Mouse (Mus musculus) neural tube, embryonic 12.5 days (tissue): ENCODE measurements at regions not wholly inside any gene's neighbourhood (a gene's known extent, or its start where the extent isn't known, plus 50 kb on each side); places are given as distances from the start of the nearest gene placed in this dataset.
A peak's percentile ranks its signal among the peaks of the same experiment; 100 is the strongest.

Experiments used
- ATAC-seq: fragments of 200-750 bp; cut with Nextera tagmentation; 2 replicates; pipeline ENCODE4 v1.8.0; 2017; ENCODE audit warnings: low read depth, mild to moderate bottlenecking, moderate TSS enrichment, moderate library complexity; ENCODE audit not compliant: low FRiP score
- H3K27ac ChIP-seq: fragments of 300-500 bp; sonication (generic); 2 replicates; pipeline ENCODE4 v1.5.1; 2016
- H3K27me3 ChIP-seq: fragments of 300-500 bp; sonication (generic); replicated peaks from 2 replicates; pipeline ENCODE4 v1.6.1; 2016; ENCODE audit warnings: mild to moderate bottlenecking
- H3K36me3 ChIP-seq: fragments of 300-500 bp; sonication (generic); 2 replicates; pipeline ENCODE4 v1.6.1; 2016; ENCODE audit warnings: mild to moderate bottlenecking
- H3K4me1 ChIP-seq: fragments of 300-500 bp; sonication (generic); 2 replicates; pipeline ENCODE4 v1.6.1; 2016
- H3K4me2 ChIP-seq: fragments of 300-500 bp; sonication (generic); replicated peaks from 2 replicates; pipeline ENCODE4 v1.6.1; 2016; ENCODE audit warnings: mild to moderate bottlenecking
- H3K4me3 ChIP-seq: fragments of 300-500 bp; sonication (generic); 2 replicates; pipeline ENCODE4 v1.5.1; 2016
- H3K9ac ChIP-seq: fragments of 300-500 bp; sonication (generic); 2 replicates; pipeline ENCODE4 v1.6.1; 2016; ENCODE audit warnings: mild to moderate bottlenecking
- H3K9me3 ChIP-seq: fragments of 300-500 bp; sonication (generic); 2 replicates; pipeline ENCODE4 v1.6.1; 2016; ENCODE audit warnings: mild to moderate bottlenecking
- WGBS: fragments of 180-500 bp; shearing (Covaris S2); methylation state at CpG from one replicate; pipeline ENCODE4 v1.1.7; 2016; 5-methylcytosine and 5-hydroxymethylcytosine counted together

DNA sequence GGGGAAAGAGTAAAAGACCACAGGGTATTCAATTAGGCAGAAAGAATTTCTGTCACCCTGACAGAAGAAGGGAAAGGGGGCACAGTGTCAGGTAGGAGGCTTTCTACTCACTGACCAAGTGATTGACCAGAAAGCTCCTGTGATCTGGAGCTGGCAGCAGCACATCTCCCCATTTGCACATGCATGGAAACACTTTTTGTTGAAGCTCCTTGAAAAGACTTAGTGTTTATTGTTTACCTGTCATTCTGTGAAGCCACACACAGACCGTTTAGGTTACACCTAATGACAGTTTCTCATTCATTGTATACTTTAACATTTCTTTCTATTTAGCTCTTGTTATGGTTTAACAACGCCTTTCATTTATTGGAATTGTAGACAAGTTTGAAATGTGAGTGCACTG lies 458.9 kb downstream of the Tmem161b start:
- H3K27ac ChIP-seq: no peak overlapping the region
- no peak overlapping the region for H3K4me3 ChIP-seq
- H3K36me3 ChIP-seq: no peaks in the 10 kb centered on the region
- H3K9me3 ChIP-seq: no peaks in the 10 kb centered on the region
- no peaks in the 10 kb centered on the region for H3K4me1 ChIP-seq
- no peak overlapping the region for H3K4me2 ChIP-seq
- ATAC-seq: no peak
- no peaks in the 10 kb centered on the region for H3K27me3 ChIP-seq
- no peak overlapping the region for H3K9ac ChIP-seq
- whole genome bisulfite sequencing: 51% methylated on average over 2 of the region's 2 CpGs

DNA sequence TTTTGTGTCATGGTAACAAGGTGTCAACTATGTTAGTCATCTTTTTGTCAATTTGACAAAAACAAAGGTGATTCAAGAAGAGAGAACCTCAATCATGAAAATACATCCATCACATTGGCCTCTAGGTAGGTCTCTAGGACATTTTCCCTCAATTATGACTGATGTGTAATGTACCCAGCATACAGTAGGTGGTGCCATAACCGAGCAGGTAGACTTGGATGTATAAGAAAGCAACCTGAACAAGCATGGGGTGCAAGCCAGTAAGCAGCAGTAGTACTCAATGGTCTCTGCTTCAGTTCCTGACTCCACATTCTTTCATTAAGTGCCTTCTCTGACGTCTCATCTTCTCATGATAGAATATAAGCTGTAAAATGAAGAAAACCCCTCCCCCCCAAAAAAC lies 463.8 kb downstream of the Tmem161b start:
- no peak overlapping the region for H3K4me3 ChIP-seq
- no peaks in the 10 kb centered on the region for H3K4me1 ChIP-seq
- 61% methylated on average over 2 of the region's 2 CpGs for WGBS
- no peak overlapping the region for H3K27ac ChIP-seq
- H3K9ac ChIP-seq: no peak overlapping the region
- H3K36me3 ChIP-seq: no peaks in the 10 kb centered on the region
- no peak for ATAC-seq
- H3K9me3 ChIP-seq: no peaks in the 10 kb centered on the region
- H3K27me3 ChIP-seq: no peaks in the 10 kb centered on the region
- no peak overlapping the region for H3K4me2 ChIP-seq

GRCm38 (mm10) chr13:84693462-84693861 lies 471.4 kb downstream of the Tmem161b start:
- Histone ChIP-seq H3K4me3 (no peak overlapping the region), H3K9me3 (no peaks in the 10 kb centered on the region), H3K4me2 (no peak overlapping the region), H3K27me3 (no peaks in the 10 kb centered on the region), H3K27ac (no peak overlapping the region), H3K9ac (no peak overlapping the region), H3K36me3 (no peaks in the 10 kb centered on the region), H3K4me1 (no peaks in the 10 kb centered on the region)
- ATAC-seq: no peak
- 91% methylated on average over 2 of the region's 2 CpGs for WGBS

DNA sequence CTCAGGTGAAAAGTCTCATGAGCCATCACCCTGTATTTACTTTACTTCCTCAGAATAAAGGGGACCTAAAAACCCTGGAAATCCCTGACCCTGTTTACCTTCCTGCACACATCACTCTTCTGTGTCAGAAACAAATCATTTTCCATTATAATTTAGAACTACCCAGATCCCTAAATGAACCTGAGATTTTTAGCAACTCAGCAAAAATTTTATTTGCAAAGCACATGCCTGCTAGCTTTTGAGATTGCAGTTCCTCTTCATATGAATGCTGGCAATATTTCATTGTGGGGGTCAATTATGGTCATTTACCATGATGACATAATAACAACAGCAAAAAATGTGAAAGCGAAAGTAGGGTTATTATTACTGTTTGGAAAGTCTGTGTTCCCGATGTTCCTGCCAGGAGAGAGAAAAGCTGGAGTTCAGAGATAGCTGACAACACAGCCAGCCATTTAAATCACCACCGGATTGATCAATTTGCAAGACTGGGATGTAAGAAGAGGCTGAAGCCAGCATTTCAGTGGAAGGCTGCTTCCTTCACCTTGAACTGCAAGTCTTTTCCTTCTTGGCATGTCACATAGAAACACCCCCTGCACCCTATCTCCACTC lies 476.5 kb downstream of the Tmem161b start:
- WGBS: 58% methylated on average over 3 of the region's 3 CpGs
- ATAC-seq: no peak
- H3K36me3 ChIP-seq: no peaks in the 10 kb centered on the region
- no peak overlapping the region for H3K9ac ChIP-seq
- no peaks in the 10 kb centered on the region for H3K27me3 ChIP-seq
- H3K27ac ChIP-seq: no peak overlapping the region
- H3K4me1 ChIP-seq: no peaks in the 10 kb centered on the region
- H3K4me2 ChIP-seq: no peak overlapping the region
- H3K4me3 ChIP-seq: no peak overlapping the region
- no peaks in the 10 kb centered on the region for H3K9me3 ChIP-seq

GRCm38 (mm10) chr13:84741231-84741630 lies 448.0 kb upstream of the Ccnh start:
- Histone ChIP-seq H3K9me3 (no peaks in the 10 kb centered on the region), H3K36me3 (no peaks in the 10 kb centered on the region), H3K27me3 (no peaks in the 10 kb centered on the region), H3K27ac (no peak overlapping the region), H3K4me2 (no peak overlapping the region), H3K9ac (no peak overlapping the region), H3K4me3 (no peak overlapping the region), H3K4me1 (no peaks in the 10 kb centered on the region)
- no peak for ATAC-seq
- 94% methylated on average over 4 of the region's 4 CpGs for whole genome bisulfite sequencing

DNA sequence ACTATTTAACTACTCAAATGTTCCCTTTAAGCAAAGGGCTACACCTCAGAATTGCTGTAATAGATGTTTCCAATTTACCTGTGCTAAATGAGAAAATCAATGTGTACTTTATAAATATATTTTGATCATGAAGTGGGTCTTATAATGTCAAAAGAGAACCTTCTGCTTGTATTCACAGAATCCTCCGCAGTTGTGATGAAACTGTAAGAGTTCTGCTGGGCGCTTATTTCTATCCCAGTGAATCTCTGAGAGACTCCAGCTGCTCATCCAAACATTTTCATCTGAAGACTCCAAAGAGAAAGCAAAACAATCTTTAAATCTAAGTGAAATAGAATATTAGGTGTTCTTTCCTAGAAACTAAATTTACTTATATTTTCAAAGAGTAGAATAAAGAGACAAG lies 440.9 kb upstream of the Ccnh start:
- WGBS: 85% methylated on average over 2 of the region's 2 CpGs
- Histone ChIP-seq H3K27ac (no peak overlapping the region), H3K4me2 (no peak overlapping the region), H3K36me3 (no peaks in the 10 kb centered on the region), H3K9ac (no peak overlapping the region), H3K27me3 (no peaks in the 10 kb centered on the region), H3K4me1 (no peaks in the 10 kb centered on the region), H3K9me3 (no peaks in the 10 kb centered on the region), H3K4me3 (no peak overlapping the region)
- no peak for ATAC-seq

DNA sequence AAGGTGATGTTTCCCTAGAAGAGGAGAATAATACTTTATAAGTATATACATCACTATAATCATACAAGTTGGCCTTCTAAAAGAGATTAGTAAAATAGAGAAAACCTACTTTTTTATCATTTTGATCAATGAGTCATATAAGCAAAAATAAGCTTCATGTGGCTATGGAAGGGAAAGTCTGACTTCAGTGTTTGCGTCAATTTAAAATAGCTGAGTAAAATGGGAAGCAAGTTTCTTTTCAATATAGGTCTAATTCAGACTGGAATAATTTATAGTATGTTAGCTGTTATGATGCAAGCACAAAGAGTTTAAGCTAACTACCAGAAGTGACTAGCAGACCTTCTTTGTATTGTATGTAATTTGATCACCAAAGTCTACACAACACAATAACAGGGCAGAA lies 440.0 kb upstream of the Ccnh start:
- H3K9ac ChIP-seq: no peak overlapping the region
- no peaks in the 10 kb centered on the region for H3K36me3 ChIP-seq
- H3K4me3 ChIP-seq: no peak overlapping the region
- peaks cover 4% of the 10 kb centered on the region for H3K4me1 ChIP-seq
- H3K9me3 ChIP-seq: no peaks in the 10 kb centered on the region
- no peak overlapping the region for H3K27ac ChIP-seq
- WGBS: 93% methylated on average over 1 of the region's 1 CpGs
- no peak for ATAC-seq
- no peaks in the 10 kb centered on the region for H3K27me3 ChIP-seq
- no peak overlapping the region for H3K4me2 ChIP-seq

DNA sequence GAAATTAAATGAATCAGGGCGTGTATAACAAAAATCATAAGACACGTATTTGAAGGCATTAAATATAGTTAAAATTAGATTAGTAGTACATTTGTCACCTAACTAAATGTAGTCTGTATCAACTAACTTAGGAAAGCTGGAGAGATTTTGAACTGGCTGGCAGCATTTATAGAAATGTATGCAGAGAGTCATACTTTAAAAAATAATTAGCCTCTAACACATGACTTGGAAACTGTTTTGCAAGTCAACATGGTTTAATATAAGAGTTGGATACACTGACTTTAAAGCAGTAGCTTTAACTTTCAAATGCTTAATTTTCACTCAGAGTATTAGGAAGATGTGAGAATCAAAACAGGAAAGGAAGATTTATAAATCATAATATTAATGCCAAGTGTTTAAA lies 439.1 kb upstream of the Ccnh start:
- Histone ChIP-seq H3K9ac (no peak overlapping the region), H3K4me2 (no peak overlapping the region), H3K4me3 (no peak overlapping the region), H3K9me3 (no peaks in the 10 kb centered on the region), H3K4me1 (peaks cover 5% of the 10 kb centered on the region), H3K27ac (no peak overlapping the region), H3K36me3 (no peaks in the 10 kb centered on the region), H3K27me3 (no peaks in the 10 kb centered on the region)
- no peak for ATAC-seq
- WGBS: 90% methylated on average over 2 of the region's 2 CpGs

GRCm38 (mm10) chr13:84751576-84752490 lies 437.4 kb upstream of the Ccnh start:
- Histone ChIP-seq H3K27ac (no peak overlapping the region), H3K27me3 (no peaks in the 10 kb centered on the region), H3K4me2 (no peak overlapping the region), H3K4me3 (no peak overlapping the region), H3K9ac (no peak overlapping the region), H3K9me3 (no peaks in the 10 kb centered on the region), H3K4me1 (peaks cover 5% of the 10 kb centered on the region), H3K36me3 (no peaks in the 10 kb centered on the region)
- ATAC-seq: no peak
- 79% methylated on average over 2 of the region's 2 CpGs for WGBS

DNA sequence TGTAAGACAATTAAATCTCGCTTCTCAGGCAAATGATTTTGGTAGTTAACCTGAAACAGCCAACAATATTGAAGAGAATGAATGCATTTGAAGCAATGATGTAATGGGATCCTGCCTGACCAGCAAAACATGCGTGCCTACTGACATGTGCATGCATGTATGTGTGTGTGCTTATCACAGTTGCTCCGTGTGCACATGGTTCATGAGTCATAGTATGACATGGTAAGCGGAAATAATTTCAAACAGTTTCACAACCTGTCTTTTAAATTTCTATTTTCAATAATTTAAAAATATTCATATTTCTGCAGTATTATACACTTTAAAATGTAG lies 436.8 kb upstream of the Ccnh start:
- WGBS: 69% methylated on average over 4 of the region's 4 CpGs

DNA sequence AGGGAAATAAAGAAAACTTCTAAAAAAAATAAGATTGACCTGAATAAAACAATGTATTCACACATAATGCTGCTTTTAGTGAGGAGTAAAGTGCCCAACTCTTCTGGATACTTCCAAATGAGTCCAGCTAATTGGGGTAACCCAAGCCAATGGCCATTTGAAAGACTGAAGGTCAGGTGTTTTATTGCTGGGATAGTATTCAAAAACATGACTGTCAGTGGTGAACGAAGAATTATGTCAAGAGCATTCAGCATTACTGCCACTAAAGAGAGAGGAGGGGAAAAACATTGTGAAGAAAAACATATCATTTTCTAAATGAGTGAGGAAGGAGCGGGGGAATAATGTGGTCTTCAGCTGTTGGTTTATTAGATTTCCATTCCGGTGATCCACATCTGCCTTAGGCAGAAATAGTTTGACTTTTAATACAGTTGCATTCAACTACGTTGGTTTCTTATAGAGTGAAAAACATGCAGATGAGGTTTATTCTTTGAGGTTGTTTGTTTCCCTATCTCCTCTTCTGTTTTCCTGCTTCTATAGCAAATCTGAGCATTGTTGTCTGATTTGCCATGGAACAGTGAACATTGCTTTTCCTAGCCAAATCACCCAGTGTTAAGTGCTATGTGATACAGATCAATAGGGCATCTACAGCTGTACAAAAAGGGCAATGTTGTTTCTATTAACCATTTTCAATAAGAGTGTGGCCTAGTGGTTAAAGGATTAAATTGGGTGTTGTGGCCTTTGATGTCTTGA lies 435.3 kb upstream of the Ccnh start:
- WGBS: 55% methylated on average over 4 of the region's 4 CpGs
- Histone ChIP-seq H3K9ac (no peak overlapping the region), H3K36me3 (no peaks in the 10 kb centered on the region), H3K27ac (no peak overlapping the region), H3K4me2 (no peak overlapping the region), H3K4me1 (peaks cover 5% of the 10 kb centered on the region), H3K9me3 (no peaks in the 10 kb centered on the region), H3K27me3 (no peaks in the 10 kb centered on the region), H3K4me3 (no peak overlapping the region)
- ATAC-seq: no peak

More for the DNA sequence above, 436.8 kb upstream of the Ccnh start:
- Histone ChIP-seq H3K9ac (no peak overlapping the region), H3K4me3 (no peak overlapping the region), H3K9me3 (no peaks in the 10 kb centered on the region), H3K27ac (no peak overlapping the region), H3K27me3 (no peaks in the 10 kb centered on the region), H3K36me3 (no peaks in the 10 kb centered on the region), H3K4me1 (peaks cover 5% of the 10 kb centered on the region), H3K4me2 (no peak overlapping the region)
- ATAC-seq: no peak

- H3K27me3 ChIP-seq: no peaks in the 10 kb centered on the region
- no peak overlapping the region for H3K9ac ChIP-seq
- no peaks in the 10 kb centered on the region for H3K36me3 ChIP-seq
- H3K4me2 ChIP-seq: no peak overlapping the region
- no peaks in the 10 kb centered on the region for H3K9me3 ChIP-seq
- H3K4me1 ChIP-seq: peaks cover 5% of the 10 kb centered on the region
- WGBS: 75% methylated on average over 8 of the region's 8 CpGs
- H3K4me3 ChIP-seq: no peak overlapping the region
- no peak overlapping the region for H3K27ac ChIP-seq
- 0 out of 2 replicates have a peak, but pooled peaks have one; percentile 42 for ATAC-seq
Observed at GRCm38 (mm10) chr13:84754821-84755725, 434.1 kb upstream of the Ccnh start.
